Mouse (Mus musculus): ENCODE results near the gene Shc3. TPM values are rescaled to one million over a fixed set of nuclear protein-coding genes. Genes with fewer than 3 reads are reported as not detected.
A peak's percentile ranks its signal among the peaks of the same experiment; 100 is the strongest.

The Shc3 gene
- polyA plus RNA-seq, 2 experiments, result 0.12 TPM; not detected in 1

DNA sequence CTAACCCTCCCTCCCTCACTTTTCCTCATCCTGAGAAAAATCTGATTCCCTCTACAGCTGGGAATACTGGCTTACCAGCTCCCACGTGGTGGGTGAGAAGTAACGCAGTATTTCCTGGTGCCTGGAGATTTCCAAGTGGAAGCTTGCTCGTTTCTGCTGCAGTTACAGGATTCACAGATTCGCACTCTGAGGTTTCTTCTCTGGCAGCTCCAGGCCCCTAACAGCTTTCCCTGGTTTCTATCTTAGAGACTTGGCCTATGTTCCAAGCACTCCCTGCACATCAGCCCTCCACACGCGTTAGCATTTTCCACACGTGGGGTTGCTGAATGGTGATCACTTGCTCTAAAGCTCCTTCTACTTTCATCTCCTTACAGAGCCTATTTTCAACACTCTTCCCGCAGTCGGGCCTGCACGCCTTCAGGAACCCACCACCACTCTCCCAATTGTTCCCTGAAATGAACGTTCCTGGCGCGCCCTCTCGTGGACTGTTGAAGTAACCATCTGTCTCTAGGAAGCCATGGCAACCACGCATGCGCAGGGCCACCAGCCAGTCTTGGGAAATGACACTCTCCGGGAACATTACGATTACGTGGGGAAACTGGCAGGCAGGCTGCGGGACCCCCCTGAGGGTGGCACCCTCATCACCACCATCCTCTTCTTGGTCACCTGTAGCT, 150.8 kb downstream of the Shc3 start:
- H3K4me2 ChIP-seq (ENCODE audit: low read depth), result no peak overlapping the region; the same call in 1 of the 2 replicates
- H3K4me1 ChIP-seq (replicated peaks; ENCODE audit: control insufficient read depth in 2 of 2, insufficient read depth in 2 of 2, low read length in 1 of 2), result peaks cover 0 to 6% of the 10 kb centered on the region in 2 experiments; a peak in 1 of 4 replicates
- peak; percentile 36 to 58 (median 52) for DNase-seq (ENCODE audit: low read depth in 3 of 3, low spot score in 3 of 3)
- no peaks in the 10 kb centered on the region for H3K27me3 ChIP-seq (ENCODE audit: control insufficient read depth, insufficient read depth, low read length)
- no peak overlapping the region for H3K9ac ChIP-seq (replicated peaks)
- no peak for ATAC-seq (ENCODE audit: insufficient read depth)
- H3K27ac ChIP-seq, result no peak overlapping the region
- no peaks in the 10 kb centered on the region for H3K36me3 ChIP-seq (replicated peaks; ENCODE audit: control insufficient read depth, insufficient read depth, low read depth)
- WGBS (ENCODE audit: insufficient replicate concordance), result 8% methylated on average over 20 of the region's 20 CpGs
- H3K9me3 ChIP-seq (ENCODE audit: control insufficient read depth, low read length), result no peaks in the 10 kb centered on the region
- H3K4me3 ChIP-seq (ENCODE audit: insufficient read depth in 1 of 2, low read depth in 2 of 2, low read length in 2 of 2), result no peak overlapping the region
- TF ChIP-seq EP300 (IDR thresholded peaks at IDR 0.05; ENCODE audit: low read depth) (no peak), CTCF (IDR thresholded peaks at IDR 0.05; ENCODE audit: low read depth) (peak; percentile 87)

DNA sequence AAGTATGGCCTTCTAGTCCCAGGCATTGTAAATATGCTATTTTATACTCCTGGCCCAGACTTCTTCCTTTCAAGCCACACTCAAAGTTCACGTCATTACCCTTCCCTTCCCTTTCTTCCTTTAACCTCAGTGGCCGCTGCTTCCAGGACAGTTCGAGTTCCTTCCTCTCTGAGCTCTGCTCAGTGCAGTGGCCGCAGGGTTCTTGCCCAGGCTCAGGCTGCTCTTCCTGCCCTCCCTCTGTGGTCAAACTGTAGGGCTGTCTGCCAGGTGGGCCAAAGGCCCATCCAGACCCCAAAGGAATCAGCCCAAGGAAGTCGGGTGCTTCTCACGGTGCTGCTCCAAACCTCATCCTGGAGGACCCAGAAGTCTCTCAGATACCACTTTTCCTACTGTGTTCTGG, 151.4 kb downstream of the Shc3 start:
- ATAC-seq (ENCODE audit: insufficient read depth) (no peak), DNase-seq (ENCODE audit: low read depth in 3 of 3, low spot score in 3 of 3) (no peak)
- Histone ChIP-seq H3K4me1 (replicated peaks; ENCODE audit: control insufficient read depth in 2 of 2, insufficient read depth in 2 of 2, low read length in 1 of 2) (peaks cover 0 to 6% of the 10 kb centered on the region in 2 experiments; a peak in 1 of 4 replicates), H3K27ac (no peak overlapping the region), H3K27me3 (ENCODE audit: control insufficient read depth, insufficient read depth, low read length) (no peaks in the 10 kb centered on the region), H3K36me3 (replicated peaks; ENCODE audit: control insufficient read depth, insufficient read depth, low read depth) (no peaks in the 10 kb centered on the region), H3K4me2 (ENCODE audit: low read depth) (no peak overlapping the region), H3K4me3 (ENCODE audit: insufficient read depth in 1 of 2, low read depth in 2 of 2, low read length in 2 of 2) (no peak overlapping the region), H3K9me3 (ENCODE audit: control insufficient read depth, low read length) (no peaks in the 10 kb centered on the region), H3K9ac (replicated peaks) (no peak overlapping the region)
- WGBS (ENCODE audit: insufficient replicate concordance), result 21% methylated on average over 6 of the region's 6 CpGs
- TF ChIP-seq EP300 (IDR thresholded peaks at IDR 0.05; ENCODE audit: low read depth) (no peak), CTCF (IDR thresholded peaks at IDR 0.05; ENCODE audit: low read depth) (no peak)

- Histone ChIP-seq H3K9me3 (ENCODE audit: control insufficient read depth, low read length) (no peaks in the 10 kb centered on the region), H3K27me3 (ENCODE audit: control insufficient read depth, insufficient read depth, low read length) (no peaks in the 10 kb centered on the region), H3K4me2 (ENCODE audit: low read depth) (no peak overlapping the region), H3K9ac (replicated peaks) (no peak overlapping the region), H3K4me3 (ENCODE audit: insufficient read depth in 1 of 2, low read depth in 2 of 2, low read length in 2 of 2) (no peak overlapping the region), H3K36me3 (replicated peaks; ENCODE audit: control insufficient read depth, insufficient read depth, low read depth) (no peaks in the 10 kb centered on the region), H3K4me1 (replicated peaks; ENCODE audit: control insufficient read depth in 2 of 2, insufficient read depth in 2 of 2, low read length in 1 of 2) (peaks cover 0 to 6% of the 10 kb centered on the region in 2 experiments; a peak in 1 of 4 replicates), H3K27ac (no peak overlapping the region)
- DNase-seq (ENCODE audit: low read depth in 3 of 3, low spot score in 3 of 3), result no peak
- WGBS (ENCODE audit: insufficient replicate concordance), result 74% methylated on average over 11 of the region's 11 CpGs
- no peak for TF ChIP-seq CTCF (IDR thresholded peaks at IDR 0.05; ENCODE audit: low read depth)
- TF ChIP-seq EP300 (IDR thresholded peaks at IDR 0.05; ENCODE audit: low read depth), result no peak
- ATAC-seq (ENCODE audit: insufficient read depth), result no peak
Measured at GRCm38 (mm10) chr13:51416727-51417126, 152.5 kb downstream of the Shc3 start.

DNA sequence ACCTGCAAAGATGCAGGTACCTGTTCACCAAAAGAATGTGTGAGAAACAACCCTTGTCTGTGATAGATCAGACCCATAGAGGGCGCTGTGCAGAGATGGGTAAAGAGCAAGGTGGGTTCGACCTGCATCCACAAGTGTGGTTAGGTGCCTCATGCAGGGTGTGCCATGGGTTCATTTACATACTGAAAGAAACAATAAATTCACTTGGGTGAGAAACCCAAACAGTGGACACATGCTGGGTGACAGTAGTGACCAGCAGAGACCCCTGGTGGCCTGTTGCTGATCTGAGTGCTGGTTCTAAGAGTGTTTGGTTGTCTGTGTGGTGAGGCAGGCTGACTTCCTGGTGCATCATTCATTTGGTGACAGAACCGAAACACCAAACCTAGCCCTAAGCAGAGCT, 155.8 kb downstream of the Shc3 start:
- H3K4me2 ChIP-seq (ENCODE audit: low read depth), result no peak overlapping the region
- no peaks in the 10 kb centered on the region for H3K36me3 ChIP-seq (replicated peaks; ENCODE audit: control insufficient read depth, insufficient read depth, low read depth)
- ATAC-seq (ENCODE audit: insufficient read depth), result no peak
- WGBS (ENCODE audit: insufficient replicate concordance), result 47% methylated on average over 3 of the region's 3 CpGs
- H3K27me3 ChIP-seq (ENCODE audit: control insufficient read depth, insufficient read depth, low read length), result peaks cover 10% of the 10 kb centered on the region
- no peak for DNase-seq (ENCODE audit: low read depth in 3 of 3, low spot score in 3 of 3)
- H3K27ac ChIP-seq, result no peak overlapping the region
- no peaks in the 10 kb centered on the region for H3K9me3 ChIP-seq (ENCODE audit: control insufficient read depth, low read length)
- peaks cover 0 to 4% of the 10 kb centered on the region in 2 experiments; a peak in 1 of 4 replicates for H3K4me1 ChIP-seq (replicated peaks; ENCODE audit: control insufficient read depth in 2 of 2, insufficient read depth in 2 of 2, low read length in 1 of 2)
- TF ChIP-seq CTCF (IDR thresholded peaks at IDR 0.05; ENCODE audit: low read depth), result peak; percentile 59
- no peak for TF ChIP-seq EP300 (IDR thresholded peaks at IDR 0.05; ENCODE audit: low read depth)
- no peak overlapping the region for H3K4me3 ChIP-seq (ENCODE audit: insufficient read depth in 1 of 2, low read depth in 2 of 2, low read length in 2 of 2)
- no peak overlapping the region for H3K9ac ChIP-seq (replicated peaks)

- TF ChIP-seq EP300 (IDR thresholded peaks at IDR 0.05; ENCODE audit: low read depth) (no peak), CTCF (IDR thresholded peaks at IDR 0.05; ENCODE audit: low read depth) (no peak)
- ATAC-seq (ENCODE audit: insufficient read depth) (no peak), DNase-seq (ENCODE audit: low read depth in 3 of 3, low spot score in 3 of 3) (no peak)
- WGBS (ENCODE audit: insufficient replicate concordance), result 52% methylated on average over 12 of the region's 12 CpGs
- no peak overlapping the region for H3K27ac ChIP-seq
- no peak overlapping the region for H3K4me2 ChIP-seq (ENCODE audit: low read depth)
- no peaks in the 10 kb centered on the region for H3K4me1 ChIP-seq (replicated peaks; ENCODE audit: control insufficient read depth in 2 of 2, insufficient read depth in 2 of 2, low read length in 1 of 2)
- peaks cover 17% of the 10 kb centered on the region for H3K27me3 ChIP-seq (ENCODE audit: control insufficient read depth, insufficient read depth, low read length)
- no peak overlapping the region for H3K4me3 ChIP-seq (ENCODE audit: insufficient read depth in 1 of 2, low read depth in 2 of 2, low read length in 2 of 2)
- no peaks in the 10 kb centered on the region for H3K9me3 ChIP-seq (ENCODE audit: control insufficient read depth, low read length)
- H3K36me3 ChIP-seq (replicated peaks; ENCODE audit: control insufficient read depth, insufficient read depth, low read depth), result no peaks in the 10 kb centered on the region
- no peak overlapping the region for H3K9ac ChIP-seq (replicated peaks)
Measured at GRCm38 (mm10) chr13:51411696-51412430, 157.4 kb downstream of the Shc3 start.
